Mouse (Mus musculus) embryonic fibroblast, embryonic 13.5 days (primary cell): Measurements from ENCODE around the gene Glis1.

Source experiments
- CTCF ChIP-seq: IDR thresholded peaks from 2 replicates; pipeline ENCODE4 v1.5.1; 2011; ENCODE audit warnings: mild to moderate bottlenecking, control low read depth, low read length, moderate library complexity, borderline replicate concordance; ENCODE audit not compliant: insufficient read depth
- POLR2A ChIP-seq: IDR thresholded peaks from 2 replicates; pipeline ENCODE4 v1.6.1; 2011; ENCODE audit warnings: low read depth, mild to moderate bottlenecking, control low read depth, low read length, moderate library complexity

- no peak for TF ChIP-seq POLR2A
- TF ChIP-seq CTCF = no peak
These were observed 15.1 kb downstream of the Glis1 start for GRCm38 (mm10) chr4:107449519-107449918.
